ENCODE assay signal across 30 mouse cellular contexts in genomic region chr4:107985812-107986211, GRCm38 (mm10). TPM values are rescaled to one million over a fixed set of nuclear protein-coding genes. Genes with fewer than 3 reads are reported as not detected.
DNase-seq lines count a peak whose midpoint lies in the region; ATAC-seq and TF ChIP-seq lines count a peak whose summit lies in the region.
"Had no signal": no experiment of that assay in that cellular context is flagged by ENCODE, and none has a peak within 500 bp of the region (broad histone marks: within the 10 kb centered on the region; RNA-seq: fewer than 3 reads in every experiment).

No protein-coding gene starts in this region.

- no peak overlapping the region for H3K4me2 ChIP-seq in forebrain, embryonic 15.5 days (replicated peaks)
- H3K4me2 ChIP-seq in forebrain, embryonic 11.5 days (ENCODE audit: low read depth, low read length, severe bottlenecking) = no peak overlapping the region
- no peak overlapping the region for H3K4me2 ChIP-seq in embryonic facial prominence, embryonic 15.5 days (replicated peaks)
- H3K4me2 ChIP-seq in forebrain, postnatal 0 days (ENCODE audit: low read depth) = no peak overlapping the region
- no peak overlapping the region for H3K4me2 ChIP-seq in limb, embryonic 15.5 days
- H3K4me2 ChIP-seq in stomach, postnatal 0 days (replicated peaks; ENCODE audit: low read depth) = no peak overlapping the region
- H3K4me2 ChIP-seq: heart, embryonic 12.5 days; hindbrain, embryonic 13.5 days; liver, embryonic 13.5 days; stomach, embryonic 15.5 days had no signal

- WGBS in forebrain, embryonic 15.5 days = 67% methylated on average over 5 of the region's 5 CpGs
- 76% methylated on average over 5 of the region's 5 CpGs for WGBS in forebrain, embryonic 11.5 days
- WGBS in embryonic facial prominence, embryonic 15.5 days = 50% methylated on average over 5 of the region's 5 CpGs
- WGBS in forebrain, postnatal 0 days = 66% methylated on average over 5 of the region's 5 CpGs
- 61% methylated on average over 5 of the region's 5 CpGs for WGBS in limb, embryonic 15.5 days
- WGBS in stomach, postnatal 0 days = 85% methylated on average over 5 of the region's 5 CpGs

- no peak overlapping the region for H3K9ac ChIP-seq in forebrain, embryonic 15.5 days (replicated peaks)
- H3K9ac ChIP-seq in forebrain, embryonic 11.5 days (ENCODE audit: low read length) = no peak overlapping the region
- no peak overlapping the region for H3K9ac ChIP-seq in embryonic facial prominence, embryonic 15.5 days
- H3K9ac ChIP-seq in forebrain, postnatal 0 days = no peak overlapping the region
- H3K9ac ChIP-seq in limb, embryonic 15.5 days = no peak overlapping the region
- H3K9ac ChIP-seq in stomach, postnatal 0 days (ENCODE audit: low read length) = no peak overlapping the region
- H3K9ac ChIP-seq: heart, embryonic 12.5 days; hindbrain, embryonic 13.5 days; liver, embryonic 13.5 days; stomach, embryonic 15.5 days had no signal

- DNase-seq in forebrain, embryonic 11.5 days (ENCODE audit: low spot score) = no peak
- DNase-seq in forebrain, postnatal 0 days = no peak
- DNase-seq in stomach, postnatal 0 days (ENCODE audit: low spot score) = no peak
- no peak for DNase-seq in embryo, embryonic 11 days
- DNase-seq: B cell, adult 2 months; cerebellum, adult 8-10 months; gastrocnemius, postnatal 25 days; heart, adult 2 months; heart, postnatal 4 days; kidney, adult 9 months; kidney, postnatal 10 days; layer of hippocampus, postnatal 36 days; left cerebral cortex, postnatal 4 days; liver, embryonic 13.5 days; lung, adult 18-20 months; lung, postnatal 4 days; midbrain, embryonic 14.5 days; right cerebral cortex, postnatal 25 days; thymus, postnatal 25 days had no signal

- no peak overlapping the region for H3K4me3 ChIP-seq in forebrain, embryonic 15.5 days
- no peak overlapping the region for H3K4me3 ChIP-seq in forebrain, embryonic 11.5 days (ENCODE audit: low read depth, low read length)
- H3K4me3 ChIP-seq in embryonic facial prominence, embryonic 15.5 days (replicated peaks) = no peak overlapping the region
- H3K4me3 ChIP-seq in forebrain, postnatal 0 days (ENCODE audit: low read depth, low read length) = no peak overlapping the region
- H3K4me3 ChIP-seq in limb, embryonic 15.5 days = no peak overlapping the region
- H3K4me3 ChIP-seq in stomach, postnatal 0 days (ENCODE audit: low read depth, low read length) = no peak overlapping the region
- H3K4me3 ChIP-seq: heart, adult 2 months; heart, embryonic 12.5 days; hindbrain, embryonic 13.5 days; liver, embryonic 13.5 days; megakaryocyte, embryonic 14.5 days; stomach, embryonic 15.5 days had no signal

- H3K27ac ChIP-seq in forebrain, embryonic 15.5 days (replicated peaks) = 0 out of 2 replicates have a peak overlapping the region, but pooled peaks have one; percentile 15
- no peak overlapping the region for H3K27ac ChIP-seq in forebrain, embryonic 11.5 days (ENCODE audit: low read depth, low read length)
- peak overlapping the region; percentile 95 for H3K27ac ChIP-seq in embryonic facial prominence, embryonic 15.5 days (replicated peaks)
- H3K27ac ChIP-seq in forebrain, postnatal 0 days (ENCODE audit: low read depth, low read length) = no peak overlapping the region
- 0 out of 2 replicates have a peak overlapping the region, but pooled peaks have one; percentile 90 for H3K27ac ChIP-seq in limb, embryonic 15.5 days
- H3K27ac ChIP-seq in stomach, postnatal 0 days (replicated peaks) = no peak overlapping the region
- H3K27ac ChIP-seq: heart, adult 2 months; hindbrain, embryonic 13.5 days; liver, embryonic 13.5 days; stomach, embryonic 15.5 days had no signal

- no peak for ATAC-seq in forebrain, embryonic 15.5 days (replicated peaks)
- no peak for ATAC-seq in forebrain, embryonic 11.5 days (replicated peaks; ENCODE audit: low FRiP score)
- no peak for ATAC-seq in embryonic facial prominence, embryonic 15.5 days (ENCODE audit: insufficient number of reproducible peaks, low FRiP score, low TSS enrichment, low read depth)
- 0 out of 2 replicates have a peak, but pooled peaks have one; percentile 17 for ATAC-seq in forebrain, postnatal 0 days
- no peak for ATAC-seq in limb, embryonic 15.5 days (ENCODE audit: insufficient number of reproducible peaks, low FRiP score, low TSS enrichment, low read depth)
- ATAC-seq in stomach, postnatal 0 days (ENCODE audit: low FRiP score, low TSS enrichment) = no peak
- ATAC-seq: intestine, embryonic 16.5 days; lung, postnatal 0 days had no signal

- H3K36me3 ChIP-seq in forebrain, embryonic 15.5 days = no peaks in the 10 kb centered on the region
- H3K36me3 ChIP-seq in forebrain, embryonic 11.5 days (ENCODE audit: control insufficient read depth, insufficient read depth, low read length) = no peaks in the 10 kb centered on the region
- H3K36me3 ChIP-seq in embryonic facial prominence, embryonic 15.5 days = no peaks in the 10 kb centered on the region
- no peaks in the 10 kb centered on the region for H3K36me3 ChIP-seq in forebrain, postnatal 0 days (ENCODE audit: insufficient read depth)
- H3K36me3 ChIP-seq in limb, embryonic 15.5 days = no peaks in the 10 kb centered on the region
- H3K36me3 ChIP-seq in stomach, postnatal 0 days (ENCODE audit: control insufficient read depth, insufficient read depth, low read length) = no peaks in the 10 kb centered on the region
- H3K36me3 ChIP-seq: heart, embryonic 12.5 days; hindbrain, embryonic 13.5 days; liver, embryonic 13.5 days; stomach, embryonic 15.5 days had no signal

- H3K27me3 ChIP-seq in forebrain, embryonic 15.5 days = no peaks in the 10 kb centered on the region
- no peaks in the 10 kb centered on the region for H3K27me3 ChIP-seq in forebrain, embryonic 11.5 days (ENCODE audit: control insufficient read depth, insufficient read depth, low read length)
- no peaks in the 10 kb centered on the region for H3K27me3 ChIP-seq in embryonic facial prominence, embryonic 15.5 days
- H3K27me3 ChIP-seq in forebrain, postnatal 0 days (ENCODE audit: insufficient read depth, low read length) = no peaks in the 10 kb centered on the region
- no peaks in the 10 kb centered on the region for H3K27me3 ChIP-seq in limb, embryonic 15.5 days
- no peaks in the 10 kb centered on the region for H3K27me3 ChIP-seq in stomach, postnatal 0 days (ENCODE audit: control insufficient read depth, insufficient read depth, low read length)
- H3K27me3 ChIP-seq: hindbrain, embryonic 13.5 days had no signal

- peaks cover 9% of the 10 kb centered on the region for H3K4me1 ChIP-seq in forebrain, embryonic 15.5 days
- no peaks in the 10 kb centered on the region for H3K4me1 ChIP-seq in forebrain, embryonic 11.5 days (replicated peaks; ENCODE audit: control insufficient read depth, insufficient read depth, low read length)
- peaks cover 30% of the 10 kb centered on the region for H3K4me1 ChIP-seq in embryonic facial prominence, embryonic 15.5 days
- peaks cover 4% of the 10 kb centered on the region; the same call in 1 of the 2 replicates for H3K4me1 ChIP-seq in forebrain, postnatal 0 days (ENCODE audit: insufficient read depth)
- peaks cover 25% of the 10 kb centered on the region for H3K4me1 ChIP-seq in limb, embryonic 15.5 days
- H3K4me1 ChIP-seq in stomach, postnatal 0 days (replicated peaks; ENCODE audit: control insufficient read depth, insufficient read depth) = no peaks in the 10 kb centered on the region; the same call in 1 of the 2 replicates
- H3K4me1 ChIP-seq: hindbrain, embryonic 13.5 days; liver, embryonic 13.5 days; stomach, embryonic 15.5 days had no signal

- TF ChIP-seq CTCF in forebrain, postnatal 0 days (IDR thresholded peaks at IDR 0.05; ENCODE audit: low read depth) = no peak
- TF ChIP-seq CTCF in stomach, postnatal 0 days (IDR thresholded peaks at IDR 0.05; ENCODE audit: low read depth) = no peak

- TF ChIP-seq EP300 in stomach, postnatal 0 days (optimal IDR thresholded peaks at IDR 0.05) = no peak

- H3K9me3 ChIP-seq in forebrain, embryonic 15.5 days = no peaks in the 10 kb centered on the region
- no peaks in the 10 kb centered on the region for H3K9me3 ChIP-seq in forebrain, embryonic 11.5 days (ENCODE audit: control insufficient read depth, low read length)
- no peaks in the 10 kb centered on the region for H3K9me3 ChIP-seq in embryonic facial prominence, embryonic 15.5 days (replicated peaks)
- no peaks in the 10 kb centered on the region for H3K9me3 ChIP-seq in forebrain, postnatal 0 days (ENCODE audit: low read length)
- no peaks in the 10 kb centered on the region for H3K9me3 ChIP-seq in limb, embryonic 15.5 days
- H3K9me3 ChIP-seq in stomach, postnatal 0 days (ENCODE audit: control insufficient read depth, low read length) = no peaks in the 10 kb centered on the region
- H3K9me3 ChIP-seq: heart, embryonic 12.5 days; hindbrain, embryonic 13.5 days; liver, embryonic 13.5 days; stomach, embryonic 15.5 days had no signal

RNA-seq across cellular contexts. Expression of gene Slc1a7, which starts 17.7 kb away (rescaled TPM):
- polyA plus RNA-seq in forebrain, embryonic 15.5 days (2015; fragmentation: Nextera tagmentation; extraction: Ambion mirVana) = 0.05 TPM in 1 of 2 replicates, not detected in the other
- polyA plus RNA-seq in forebrain, embryonic 11.5 days (2014; fragmentation: Nextera tagmentation; extraction: Ambion mirVana) = not detected in 2 replicates
- 0.12 and 0.16 TPM in 2 replicates for polyA plus RNA-seq in embryonic facial prominence, embryonic 15.5 days (2015; fragmentation: Nextera tagmentation; extraction: Ambion mirVana)
- 0.15 TPM in 1 of 2 replicates, not detected in the other for total RNA-seq in forebrain, postnatal 0 days (2014; rRNA removed)
- 0.10 TPM in 1 of 2 replicates, not detected in the other for polyA plus RNA-seq in forebrain, postnatal 0 days (2015; fragmentation: Nextera tagmentation; extraction: Ambion mirVana)
- 0.05 and 0.10 TPM in 2 replicates for polyA plus RNA-seq in limb, embryonic 15.5 days (2015; fragmentation: Nextera tagmentation; extraction: Ambion mirVana)
- polyA plus RNA-seq in stomach, postnatal 0 days (2015; fragmentation: Nextera tagmentation; extraction: Ambion mirVana) = 0.07 and 0.10 TPM in 2 replicates
- total RNA-seq: heart, postnatal 4 days; left cerebral cortex, postnatal 4 days; monocyte, adult 5-6 weeks had no signal
- polyA plus RNA-seq: heart, embryonic 12.5 days; hindbrain, embryonic 13.5 days; liver, embryonic 13.5 days; midbrain, embryonic 14.5 days; neural tube, embryonic 14.5 days had no signal

Comparison
In these comparisons a context has a peak if more than half of its experiments do, and no peak if none do; other contexts are left out.
1. H3K27ac ChIP-seq: peak in forebrain, embryonic 15.5 days (single experiment), embryonic facial prominence, embryonic 15.5 days (single experiment) and limb, embryonic 15.5 days (single experiment); none in forebrain, embryonic 11.5 days (single experiment), forebrain, postnatal 0 days (single experiment) and stomach, postnatal 0 days (single experiment).